Mouse (Mus musculus) brain, embryonic 14.5 days (tissue): Measurements from ENCODE around the gene Enoph1.

Source experiments
- CTCF ChIP-seq: fragments of 200-500 bp; IDR thresholded peaks from 2 replicates; pipeline ENCODE4 v1.5.1; 2012; ENCODE audit warnings: inconsistent platforms, mild to moderate bottlenecking, moderate library complexity, borderline replicate concordance; ENCODE audit not compliant: insufficient read depth, insufficient read length; ENCODE audit errors: extremely low read depth
- POLR2A ChIP-seq: fragments of 200-500 bp; IDR thresholded peaks from 2 replicates; pipeline ENCODE4 v1.6.1; 2012; ENCODE audit warnings: mild to moderate bottlenecking, inconsistent platforms, borderline replicate concordance; ENCODE audit not compliant: poor library complexity, insufficient read depth, insufficient read length, severe bottlenecking; ENCODE audit errors: extremely low read depth

DNA sequence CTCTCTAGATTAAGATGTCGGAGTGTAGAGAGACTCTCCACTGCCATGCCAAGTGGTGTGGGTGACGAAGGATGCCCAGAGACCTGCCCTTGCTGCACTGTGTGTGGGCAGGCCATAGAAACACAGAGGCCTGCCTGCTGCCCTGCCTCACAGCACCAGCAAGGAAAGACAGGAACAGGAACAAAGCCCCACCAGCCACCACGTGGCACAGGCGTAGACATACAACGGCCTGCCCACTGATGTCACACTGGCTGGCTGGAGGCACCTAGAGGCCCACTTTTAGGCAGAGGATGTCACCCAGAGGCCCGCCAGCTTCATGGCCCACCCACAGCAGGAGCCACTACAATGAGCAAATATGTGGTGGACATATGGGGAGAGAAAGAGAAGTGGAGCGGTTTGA is 39.7 kb upstream of the Enoph1 start:
- TF ChIP-seq POLR2A = no peak
- no peak for TF ChIP-seq CTCF
